Mouse (Mus musculus) Patski (cell line): ENCODE measurements at regions not wholly inside any gene's neighbourhood (a gene's known extent, or its start where the extent isn't known, plus 50 kb on each side); places are given as distances from the start of the nearest gene placed in this dataset.

Experiments used
- ATAC-seq: fragments of 100-300 bp; one replicate; pipeline ENCODE4 v1.8.0; 2021
- CTCF ChIA-PET: fragments of 350-600 bp; sonication (Branson Sonifier 250); formaldehyde crosslinking; loops from one replicate; lab custom pipeline; 2022; ENCODE audit warnings: inconsistent platforms; lab: Charles Lee
- POLR2A ChIA-PET: fragments of 350-600 bp; sonication (Branson Sonifier 250); formaldehyde crosslinking; loops from one replicate; lab custom pipeline; 2022; ENCODE audit warnings: antibody characterized with exemption, inconsistent platforms; lab: Charles Lee
- DNase-seq: peaks from one replicate; pipeline ENCODE4 v3.0.0-alpha.2; 2011; ENCODE audit warnings: low read depth, low spot score
- H3K27me3 ChIP-seq: fragments of 371-371 bp; one replicate; pipeline ENCODE4 v1.5.1; 2021
- CTCF ChIP-seq: fragments of 100-300 bp; IDR thresholded peaks from one replicate; pipeline ENCODE4 v1.5.1; 2021
- in situ Hi-C: fragments of 300-500 bp; cut with MboI; formaldehyde crosslinking; loops from 3 replicates; pipeline ENCODE4 v1.11.1; 2018; ENCODE audit warnings: low pct_unique_long_range_greater_than_20kb, mixed read lengths

DNA sequence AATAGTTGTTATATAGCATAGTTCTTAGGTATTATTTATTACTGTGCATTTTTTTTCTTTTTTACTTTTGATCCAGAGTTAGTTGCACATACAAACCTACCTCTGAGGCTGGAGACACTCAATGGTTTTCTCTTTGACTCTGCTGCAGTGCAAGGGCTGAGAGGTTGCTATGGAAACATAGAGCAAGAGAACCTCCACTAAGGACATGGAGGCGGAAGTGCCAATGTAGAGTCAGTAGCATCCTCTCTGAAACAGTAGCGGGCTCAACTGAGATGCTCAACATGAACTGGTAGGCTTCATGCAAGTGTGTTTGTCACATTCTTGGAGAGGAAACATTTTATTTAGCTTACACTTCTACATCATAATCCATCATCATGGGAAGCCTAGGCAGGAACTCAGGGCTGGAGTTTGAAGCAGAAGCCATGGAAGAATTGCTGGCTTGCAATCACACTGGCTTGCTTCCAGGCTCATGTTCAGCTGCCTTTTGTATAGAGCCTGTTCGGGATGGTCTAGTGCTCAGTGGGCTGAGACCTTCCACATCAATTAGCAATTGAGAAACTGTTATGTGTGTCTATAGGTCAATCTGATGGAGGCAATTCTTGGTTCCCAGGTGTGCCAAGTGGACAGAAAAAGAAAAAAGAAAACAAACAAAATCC lies 2222.4 kb downstream of the 4930444P10Rik start:
- no peaks in the 10 kb centered on the region for H3K27me3 ChIP-seq
- DNase-seq (no peak), ATAC-seq (no peak)
- in situ Hi-C loops: no loop called here
- no peak for TF ChIP-seq CTCF
- POLR2A ChIA-PET: no interaction called here
- CTCF ChIA-PET: interaction anchor here (0.8 kb wide), 1 partner anchor 9 kb away, joined by 3 read pairs; no protein-coding TSS in a partner anchor

DNA sequence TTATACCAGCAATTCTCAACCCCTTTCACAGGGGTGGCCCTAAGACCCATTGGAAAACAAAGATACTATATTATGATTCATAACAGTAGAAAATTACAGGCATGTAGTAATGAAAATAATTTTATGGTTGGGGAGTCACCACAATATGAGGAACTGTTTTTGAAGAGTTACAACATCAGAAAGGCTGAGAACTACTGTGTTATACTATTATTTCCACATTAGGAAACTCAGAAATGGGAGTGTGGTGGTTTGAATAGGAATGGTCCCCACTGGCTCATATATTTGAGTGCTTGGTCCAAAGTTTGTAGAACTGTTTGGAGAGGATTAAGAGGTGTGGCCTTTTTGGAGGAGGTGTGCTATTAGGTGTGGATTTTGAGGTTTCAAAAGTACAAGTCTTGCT lies 2227.4 kb downstream of the 4930444P10Rik start:
- in situ Hi-C loops: no loop called here

DNA sequence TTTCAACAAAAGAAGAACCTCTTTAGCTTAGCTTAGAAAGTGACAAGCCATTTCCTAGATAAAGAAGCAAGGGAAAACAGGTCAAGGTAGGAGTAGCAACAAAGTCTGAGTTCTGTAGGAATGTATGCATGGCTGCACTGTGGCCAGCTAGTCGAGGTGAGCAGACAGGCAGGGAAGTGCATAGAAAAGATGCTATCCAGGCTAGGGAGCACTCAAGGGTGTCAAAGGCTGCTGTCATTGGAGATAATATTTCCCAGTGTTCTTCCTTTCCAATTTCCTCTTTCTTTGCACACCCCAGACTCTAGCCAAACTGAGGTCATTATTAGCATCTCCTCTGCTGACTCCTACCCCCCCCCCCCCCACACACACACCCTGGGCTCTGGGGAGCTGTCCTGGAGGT lies 2229.4 kb downstream of the 4930444P10Rik start:
- DNase-seq: no peak

More for the DNA sequence above, 2227.4 kb downstream of the 4930444P10Rik start:
- ATAC-seq (no peak), DNase-seq (no peak)
- H3K27me3 ChIP-seq: no peaks in the 10 kb centered on the region
- ChIA-PET CTCF (interaction anchor here (1.4 kb wide), 1 partner anchor 11 kb away, joined by 3 read pairs; no protein-coding TSS in a partner anchor), POLR2A (no interaction called here)
- TF ChIP-seq CTCF: no peak

DNA sequence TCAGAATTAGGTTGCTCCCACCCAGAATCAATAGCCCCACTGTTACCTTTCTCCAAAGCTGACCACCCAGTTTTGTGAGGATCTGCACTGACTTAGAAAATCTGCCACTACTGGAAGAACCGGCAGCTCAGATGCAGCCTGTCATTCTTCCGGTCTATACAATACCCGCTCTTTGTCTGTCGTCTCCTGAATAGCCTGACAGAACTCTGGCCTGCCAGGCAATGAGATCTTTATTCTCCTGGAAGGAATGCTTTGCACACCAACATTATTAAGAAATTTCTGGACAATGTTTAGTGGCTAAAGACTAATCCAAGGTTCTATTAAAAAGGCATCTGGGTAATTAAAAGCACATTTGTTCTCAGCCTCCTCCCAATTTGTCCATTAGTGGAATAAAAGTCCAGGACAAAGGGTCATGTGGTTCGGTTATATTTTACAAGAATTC lies 2232.0 kb downstream of the 4930444P10Rik start:
- CTCF ChIA-PET: interaction anchor here (1.4 to 1.8 kb wide), 2 partner anchors 9 to 15 kb away, joined by 3 to 4 read pairs; no protein-coding TSS in a partner anchor
- DNase-seq (no peak), ATAC-seq (no peak)
- H3K27me3 ChIP-seq: no peaks in the 10 kb centered on the region
- POLR2A ChIA-PET: interaction anchor here (0.5 kb wide), 1 partner anchor 17 kb away, joined by 3 read pairs; no protein-coding TSS in a partner anchor
- TF ChIP-seq CTCF: no peak
- in situ Hi-C loops: no loop called here

More for the DNA sequence above, 2229.4 kb downstream of the 4930444P10Rik start:
- TF ChIP-seq CTCF: no peak
- no peak for ATAC-seq
- ChIA-PET CTCF (no interaction called here), POLR2A (no interaction called here)
- in situ Hi-C loops: no loop called here
- H3K27me3 ChIP-seq: no peaks in the 10 kb centered on the region

DNA sequence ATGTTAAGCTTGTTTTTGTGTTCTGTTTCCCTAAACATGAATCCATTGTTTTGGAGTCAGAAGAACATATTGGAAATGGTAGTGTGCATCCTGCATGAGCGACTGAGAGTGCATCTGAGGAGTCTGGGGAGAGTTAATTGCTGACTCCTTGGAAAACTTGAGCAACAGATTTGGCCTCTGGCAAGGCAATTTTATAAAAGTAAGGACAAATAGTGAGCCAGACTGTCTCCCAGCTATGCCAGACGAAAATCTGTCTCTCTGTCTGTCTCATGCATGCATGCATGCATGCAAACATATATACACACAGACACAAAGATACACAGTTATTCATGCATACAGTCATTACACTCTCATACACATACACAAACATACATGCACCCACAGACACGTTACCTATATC lies 2232.7 kb downstream of the 4930444P10Rik start:
- ATAC-seq: no peak
- ChIA-PET CTCF (interaction anchor here (1.8 kb wide), 1 partner anchor 15 kb away, joined by 4 read pairs; no protein-coding TSS in a partner anchor), POLR2A (no interaction called here)
- in situ Hi-C loops: no loop called here
- no peak for DNase-seq
- no peaks in the 10 kb centered on the region for H3K27me3 ChIP-seq
- no peak for TF ChIP-seq CTCF

DNA sequence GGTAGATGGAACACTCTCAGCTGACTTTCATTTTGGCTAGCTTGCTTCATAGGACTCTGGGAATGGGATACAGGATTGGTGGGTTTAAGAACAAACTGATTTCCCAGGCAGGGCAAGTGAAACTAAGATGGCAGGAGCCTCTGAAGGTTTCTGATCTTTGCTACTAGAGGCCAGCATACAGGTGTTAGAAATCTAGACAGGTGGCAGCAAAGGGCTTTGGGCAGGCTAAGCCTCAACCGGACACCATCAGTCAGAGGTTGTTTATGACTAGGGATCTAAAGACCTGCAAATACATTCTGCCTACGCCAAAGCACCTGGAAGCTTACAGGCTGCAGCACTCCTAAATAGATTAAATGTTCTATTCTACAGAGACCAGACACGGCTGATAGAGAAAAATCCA lies 2233.4 kb downstream of the 4930444P10Rik start:
- H3K27me3 ChIP-seq: no peaks in the 10 kb centered on the region
- peak; percentile 37 for TF ChIP-seq CTCF
- in situ Hi-C loops: no loop called here
- ATAC-seq (no peak), DNase-seq (no peak)
- ChIA-PET POLR2A (no interaction called here), CTCF (interaction anchor here (0.8 kb wide), 1 partner anchor 75 kb away, joined by 4 read pairs; no protein-coding TSS in a partner anchor)

DNA sequence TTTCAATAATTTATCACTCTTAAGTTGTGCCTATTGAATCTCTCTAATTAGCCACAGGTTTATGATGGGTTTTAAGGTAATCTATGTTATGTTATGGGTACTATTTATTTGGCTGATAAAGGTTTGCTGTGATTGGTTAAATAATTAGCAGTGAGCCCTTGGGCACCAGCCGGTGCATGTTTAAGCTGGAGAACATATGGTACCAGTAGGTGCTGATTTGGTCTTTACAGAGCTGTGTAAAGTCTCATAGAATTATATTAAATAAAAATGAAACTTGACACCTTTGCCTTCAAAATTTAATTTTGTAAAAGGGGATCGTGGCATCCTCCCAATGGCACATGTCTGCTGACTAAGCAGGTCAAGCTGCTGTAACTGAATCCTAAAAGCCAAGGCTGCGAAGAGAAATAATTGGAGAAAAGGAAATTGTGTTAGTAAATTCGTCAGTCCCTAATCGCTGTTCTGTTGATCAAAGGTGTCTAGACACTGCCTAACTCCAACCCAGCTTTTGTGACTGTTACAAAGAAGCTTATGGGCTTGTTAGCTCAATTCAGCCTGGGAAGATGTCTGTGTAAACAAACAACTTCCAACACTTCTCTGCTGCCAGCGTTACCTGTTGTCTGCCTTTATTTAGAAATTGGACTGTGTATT lies 2234.6 kb downstream of the 4930444P10Rik start:
- no peak for TF ChIP-seq CTCF
- ChIA-PET CTCF (no interaction called here), POLR2A (no interaction called here)
- DNase-seq (no peak), ATAC-seq (no peak)
- in situ Hi-C loops: no loop called here
- H3K27me3 ChIP-seq: no peaks in the 10 kb centered on the region

DNA sequence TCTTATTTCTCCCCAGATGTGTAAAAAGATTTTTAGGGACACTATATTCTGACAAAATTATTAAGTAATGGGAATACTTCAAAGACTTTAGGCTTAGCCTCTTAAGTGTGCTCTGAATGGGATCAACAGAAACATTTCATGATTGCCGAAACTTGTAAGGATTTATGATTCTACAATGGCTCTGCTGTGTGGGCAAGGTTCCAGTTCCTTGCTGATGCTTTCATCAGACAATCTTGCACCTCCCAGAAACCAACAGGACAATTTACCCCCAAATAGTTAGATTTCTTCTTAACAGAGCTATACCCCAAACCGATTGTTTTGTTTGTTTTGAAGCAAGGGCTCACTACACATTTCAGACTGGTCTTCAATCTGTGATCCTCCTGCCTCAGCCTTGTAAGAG lies 2236.1 kb downstream of the 4930444P10Rik start:
- in situ Hi-C loops: no loop called here
- DNase-seq: no peak
- no peaks in the 10 kb centered on the region for H3K27me3 ChIP-seq
- TF ChIP-seq CTCF: no peak
- ChIA-PET CTCF (no interaction called here), POLR2A (no interaction called here)
- no peak for ATAC-seq

DNA sequence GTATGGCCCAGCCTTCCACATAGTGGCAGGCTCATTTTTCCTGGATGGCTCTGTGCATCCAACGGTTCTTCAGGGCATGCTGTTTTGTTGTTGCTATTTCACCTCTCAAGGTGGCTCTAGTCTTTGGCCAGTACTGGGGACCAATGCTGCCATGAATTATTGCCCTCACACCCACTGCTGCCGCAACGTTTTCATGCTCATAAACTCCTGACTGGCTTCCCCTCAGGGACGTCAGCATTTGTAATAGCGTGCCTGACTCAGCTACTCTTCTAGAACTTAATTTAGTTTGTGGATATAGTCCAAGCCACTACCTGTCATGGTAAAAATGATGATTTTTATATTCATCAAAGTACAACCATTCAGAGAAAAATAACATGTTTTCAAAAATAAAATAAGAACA lies 2242.0 kb downstream of the 4930444P10Rik start:
- ChIA-PET CTCF (no interaction called here), POLR2A (no interaction called here)
- no peak for TF ChIP-seq CTCF
- no peak for DNase-seq
- ATAC-seq: no peak
- no peaks in the 10 kb centered on the region for H3K27me3 ChIP-seq
- in situ Hi-C loops: no loop called here

DNA sequence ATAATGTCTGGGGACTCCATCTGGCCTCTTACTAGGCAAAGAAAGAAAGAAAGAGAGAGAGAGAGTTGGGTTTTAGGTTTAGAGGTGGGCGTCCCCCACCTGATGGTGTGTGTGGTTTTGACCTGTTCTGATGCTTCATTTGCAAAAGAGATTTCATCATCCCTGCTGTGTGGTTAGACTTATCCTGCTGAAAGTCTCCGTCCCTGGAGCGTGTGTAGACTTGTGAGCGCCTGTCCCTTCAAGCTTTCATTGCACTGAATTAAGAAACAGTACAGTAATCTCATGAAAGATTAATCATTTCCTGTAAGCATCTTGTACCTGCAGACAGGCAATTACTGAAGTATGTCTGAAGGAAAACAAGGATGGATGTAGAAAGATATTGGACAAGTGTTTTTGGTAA lies 2244.1 kb downstream of the 4930444P10Rik start:
- CTCF ChIA-PET: no interaction called here
- POLR2A ChIA-PET: no interaction called here
- no peak for DNase-seq
- H3K27me3 ChIP-seq: no peaks in the 10 kb centered on the region
- no peak for ATAC-seq
- TF ChIP-seq CTCF: no peak
- in situ Hi-C loops: no loop called here

DNA sequence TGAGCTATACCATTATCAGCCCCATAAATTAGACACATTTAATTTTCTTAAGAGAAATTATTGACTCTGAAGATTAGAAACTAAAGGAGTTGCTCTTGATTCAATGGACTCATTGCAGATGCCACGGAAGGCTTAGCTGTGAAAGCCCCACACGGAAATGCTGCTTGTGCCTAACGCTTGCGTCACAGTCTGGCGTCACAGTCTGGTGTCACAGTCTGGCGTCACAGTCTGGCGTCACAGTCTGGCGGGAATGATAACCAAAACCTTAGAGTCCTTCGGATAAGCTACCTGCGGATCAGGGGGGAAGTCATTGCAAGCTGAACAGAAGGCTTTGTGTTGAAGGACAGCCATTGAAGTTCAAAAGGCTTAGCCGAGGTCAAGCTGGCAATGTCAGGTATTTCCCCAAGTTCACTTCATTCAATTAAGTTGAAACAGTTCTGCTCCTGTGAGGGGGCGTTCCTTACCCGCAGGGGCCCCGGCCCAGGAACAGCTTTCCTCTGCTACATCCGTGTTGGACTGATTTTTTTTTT lies 2246.7 kb downstream of the 4930444P10Rik start:
- no peak for DNase-seq
- no peaks in the 10 kb centered on the region for H3K27me3 ChIP-seq
- no peak for ATAC-seq
- ChIA-PET CTCF (interaction anchor here (1.4 to 1.6 kb wide), 3 partner anchors 8 to 15 kb away, joined by 3 to 6 read pairs (median 4); no protein-coding TSS in a partner anchor), POLR2A (no interaction called here)
- in situ Hi-C loops: no loop called here
- no peak for TF ChIP-seq CTCF
